Mouse (Mus musculus) CH12.LX (cell line): ENCODE data around the gene Dennd1a. TPM values are rescaled to one million over a fixed set of nuclear protein-coding genes. Genes with fewer than 3 reads are reported as not detected.

Experiments
- DNase-seq: peaks from one replicate; pipeline ENCODE4 v3.0.0-alpha.2; 2013; ENCODE audit errors: extremely low read depth
- H3K27ac ChIP-seq: 2 replicates; pipeline ENCODE4 v1.5.1; 2012; ENCODE audit warnings: low read depth, mild to moderate bottlenecking, control low read depth, moderate library complexity; ENCODE audit not compliant: insufficient read depth
- H3K27me3 ChIP-seq: replicated peaks from 2 replicates; pipeline ENCODE3; 2012; ENCODE audit warnings: inconsistent platforms
- H3K36me3 ChIP-seq, 2 experiments: replicated peaks in 1 of 2; 2 replicates each; pipeline versions ENCODE3 to v1.6.1; 2012; ENCODE audit warnings: inconsistent platforms in 1 of 2, low read length in 1 of 2, mild to moderate bottlenecking in 1 of 2, mixed read lengths in 1 of 2, moderate library complexity in 1 of 2; ENCODE audit not compliant: control insufficient read depth in 1 of 2, insufficient read depth in 1 of 2
- H3K4me1 ChIP-seq, 2 experiments: 2 replicates each; pipeline ENCODE4 v1.6.1; 2012; ENCODE audit warnings: inconsistent platforms in 1 of 2, moderate library complexity in 1 of 2; ENCODE audit not compliant: insufficient read depth in 2 of 2, control insufficient read depth in 1 of 2
- H3K4me2 ChIP-seq: 2 replicates; pipeline ENCODE4 v1.6.1; 2012; ENCODE audit warnings: low read depth, mild to moderate bottlenecking, control low read depth; ENCODE audit not compliant: poor library complexity, insufficient read depth, severe bottlenecking
- H3K4me3 ChIP-seq, 3 experiments: fragments of 150-350 bp in 1 of 3; sonication (generic) in 1 of 3; replicated peaks in 1 of 3; 2 replicates each; pipeline versions ENCODE3 to v1.5.1; 2011 to 2012; ENCODE audit warnings: low read depth in 2 of 3, low read length in 2 of 3, mild to moderate bottlenecking in 2 of 3, moderate library complexity in 2 of 3, control low read depth in 1 of 3, improper control_type of control experiment in 1 of 3, inconsistent platforms in 1 of 3, mixed read lengths in 1 of 3; ENCODE audit not compliant: poor library complexity in 1 of 3
- H3K79me2 ChIP-seq: replicated peaks from 2 replicates; pipeline ENCODE4 v1.6.1; 2012; ENCODE audit warnings: mild to moderate bottlenecking, moderate library complexity; ENCODE audit not compliant: control insufficient read depth, poor library complexity, insufficient read depth, severe bottlenecking; ENCODE audit errors: extremely low read depth
- H3K9ac ChIP-seq: 2 replicates; pipeline ENCODE4 v1.6.1; 2012; ENCODE audit warnings: low read depth, mild to moderate bottlenecking, control low read depth, moderate library complexity; ENCODE audit not compliant: insufficient read depth
- H3K9me3 ChIP-seq: replicated peaks from 2 replicates; pipeline ENCODE3; 2012; ENCODE audit warnings: low read length, inconsistent platforms, mixed read lengths
- CHD1 ChIP-seq: IDR thresholded peaks from 2 replicates; pipeline ENCODE4 v1.6.1; 2012; ENCODE audit warnings: low read depth, low read length, improper control_type of control experiment, inconsistent platforms
- CHD2 ChIP-seq: IDR thresholded peaks from 2 replicates; pipeline ENCODE4 v1.6.1; 2011; ENCODE audit warnings: low read length, improper control_type of control experiment
- CTCF ChIP-seq, 2 experiments: IDR thresholded peaks in 1 of 2; conservative IDR thresholded peaks in 1 of 2; 2 replicates each; pipeline ENCODE4 v1.5.1; 2011 to 2012; ENCODE audit warnings: low read depth in 2 of 2, low read length in 2 of 2, improper control_type of control experiment in 1 of 2, inconsistent platforms in 1 of 2, mild to moderate bottlenecking in 1 of 2, moderate library complexity in 1 of 2
- ELF1 ChIP-seq: IDR thresholded peaks from 2 replicates; pipeline ENCODE4 v1.6.1; 2014; ENCODE audit warnings: low read depth, mild to moderate bottlenecking, inconsistent platforms, low read length, improper control_type of control experiment
- EP300 ChIP-seq: IDR thresholded peaks from 2 replicates; pipeline ENCODE4 v1.6.1; 2011; ENCODE audit warnings: low read length, improper control_type of control experiment
- HCFC1 ChIP-seq: IDR thresholded peaks from 2 replicates; pipeline ENCODE4 v1.6.1; 2012; ENCODE audit warnings: low read depth, mild to moderate bottlenecking, inconsistent platforms, low read length, improper control_type of control experiment
- IRF4 ChIP-seq: IDR thresholded peaks from 2 replicates; pipeline ENCODE4 v1.6.1; 2014; ENCODE audit warnings: low read depth, mild to moderate bottlenecking, inconsistent platforms, low read length, improper control_type of control experiment
- JUND ChIP-seq: conservative IDR thresholded peaks from 2 replicates; pipeline ENCODE4 v1.6.1; 2011; ENCODE audit warnings: low read depth, low read length, improper control_type of control experiment
- MAFK ChIP-seq: IDR thresholded peaks from 2 replicates; pipeline ENCODE4 v1.6.1; 2011; ENCODE audit warnings: low read length, improper control_type of control experiment; ENCODE audit not compliant: insufficient replicate concordance
- MAX ChIP-seq: IDR thresholded peaks from 2 replicates; pipeline ENCODE4 v1.6.1; 2011; ENCODE audit warnings: low read length, improper control_type of control experiment
- MAZ ChIP-seq: IDR thresholded peaks from 2 replicates; pipeline ENCODE4 v1.6.1; 2012; ENCODE audit warnings: low read depth, mild to moderate bottlenecking, inconsistent platforms, low read length, improper control_type of control experiment, moderate library complexity
- MXI1 ChIP-seq: IDR thresholded peaks from 2 replicates; pipeline ENCODE4 v1.6.1; 2011; ENCODE audit warnings: mild to moderate bottlenecking, low read depth, low read length, improper control_type of control experiment
- MYC ChIP-seq: IDR thresholded peaks from 2 replicates; pipeline ENCODE4 v1.6.1; 2011; ENCODE audit warnings: low read depth, mild to moderate bottlenecking, improper control_type of control experiment, low read length
- NRF1 ChIP-seq: IDR thresholded peaks from 2 replicates; pipeline ENCODE4 v1.6.1; 2014; ENCODE audit warnings: low read depth, mild to moderate bottlenecking, inconsistent platforms, low read length, improper control_type of control experiment, moderate library complexity
- PAX5 ChIP-seq: IDR thresholded peaks from 2 replicates; pipeline ENCODE4 v1.6.1; 2012; ENCODE audit warnings: low read length, inconsistent platforms, mixed read lengths
- POLR2A ChIP-seq: IDR thresholded peaks from 2 replicates; pipeline ENCODE4 v1.6.1; 2011; ENCODE audit warnings: low read depth, mild to moderate bottlenecking, improper control_type of control experiment, low read length
- POLR2AphosphoS2 ChIP-seq: IDR thresholded peaks from 2 replicates; pipeline ENCODE4 v1.6.1; 2011; ENCODE audit warnings: low read depth, low read length, improper control_type of control experiment
- SIN3A ChIP-seq: IDR thresholded peaks from 2 replicates; pipeline ENCODE4 v1.6.1; 2012; ENCODE audit warnings: low read length, improper control_type of control experiment, inconsistent platforms
- TBP ChIP-seq: conservative IDR thresholded peaks from 2 replicates; pipeline ENCODE4 v1.6.1; 2011; ENCODE audit warnings: low read depth, low read length, improper control_type of control experiment
- UBTF ChIP-seq: IDR thresholded peaks from 2 replicates; pipeline ENCODE4 v1.6.1; 2012; ENCODE audit warnings: low read depth, mild to moderate bottlenecking, inconsistent platforms, low read length, improper control_type of control experiment, moderate library complexity
- USF2 ChIP-seq: conservative IDR thresholded peaks from 2 replicates; pipeline ENCODE4 v1.6.1; 2011; ENCODE audit warnings: low read depth, low read length, improper control_type of control experiment
- ZKSCAN1 ChIP-seq: IDR thresholded peaks from 2 replicates; pipeline ENCODE4 v1.6.1; 2012; ENCODE audit warnings: low read depth, inconsistent platforms, low read length, improper control_type of control experiment, borderline replicate concordance
- ZNF384 ChIP-seq: IDR thresholded peaks from 2 replicates; pipeline ENCODE4 v1.6.1; 2012; ENCODE audit warnings: low read depth, low read length, improper control_type of control experiment, inconsistent platforms
- dilution Hi-C: fragments of 300-500 bp; cut with MboI; formaldehyde crosslinking; loops from 2 replicates; pipeline ENCODE4 v1.14.3; 2020; ENCODE audit warnings: low sequenced_read_pairs; ENCODE audit not compliant: extremely low pct_unique_long_range_greater_than_20kb, extremely low pct_ligation_motif_present
- in situ Hi-C: fragments of 300-500 bp; cut with MboI; formaldehyde crosslinking; loops from 3 replicates; pipeline ENCODE4 v1.14.3; 2019; ENCODE audit warnings: low sequenced_read_pairs, low pct_ligation_motif_present, low pct_unique_long_range_greater_than_20kb, mixed read lengths
- polyA plus RNA-seq: library from polyadenylated mRNA; unstranded; fragments of >175 nt; gene quantifications from 2 replicates; pipeline ENCODE4 v1.2.1, GENCODE M21; 2012; ENCODE audit warnings: low read depth; ENCODE audit not compliant: insufficient read length
- total RNA-seq, 2 experiments: library from RNA; depleted of rRNA; stranded (reverse); fragments of 300-350 nt in 1 of 2; fragments of >200 nt in 1 of 2; gene quantifications; 2 replicates each; pipeline ENCODE4 v1.2.3; 2012 to 2014

The Dennd1a gene
- total and polyA plus RNA-seq, 3 experiments, result 2.7 to 7.3 (median 4.3) TPM

DNA sequence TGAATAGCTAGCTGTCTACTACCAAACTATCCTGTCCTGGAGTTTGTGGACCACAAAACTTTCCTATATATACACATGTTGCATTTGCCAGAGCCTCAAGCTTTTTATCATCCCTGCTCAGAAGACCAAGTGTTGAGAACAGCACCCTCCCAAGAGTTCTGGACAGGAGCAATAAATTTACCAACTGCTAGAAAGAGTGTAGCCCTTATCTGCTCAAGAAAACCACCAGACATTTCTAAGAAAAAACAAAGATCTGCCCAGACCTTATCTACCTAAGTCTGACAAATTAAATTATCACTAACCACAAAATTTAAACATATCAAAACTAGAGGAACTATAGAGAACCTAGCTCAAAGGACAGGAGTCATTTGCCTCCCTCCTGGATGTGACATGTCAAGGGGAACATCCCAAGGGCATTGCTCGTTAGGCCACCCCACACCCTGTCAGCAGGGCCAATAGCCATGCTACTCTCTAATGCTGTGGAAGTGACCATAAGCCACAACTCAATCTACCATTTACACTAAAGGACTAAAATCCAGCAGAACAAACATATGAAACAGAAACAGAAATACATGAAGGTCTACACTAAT is 154.9 kb downstream of the Dennd1a start:
- H3K9me3 ChIP-seq, result no peaks in the 10 kb centered on the region
- no peak overlapping the region for H3K9ac ChIP-seq
- in situ Hi-C loops (no loop called here), dilution Hi-C loops (no loop called here)
- no peak overlapping the region for H3K27ac ChIP-seq
- H3K79me2 ChIP-seq, result no peaks in the 10 kb centered on the region
- H3K4me1 ChIP-seq, result peaks cover 0 to 2% of the 10 kb centered on the region in 2 experiments; a peak in 1 of 4 replicates
- H3K36me3 ChIP-seq, result peaks cover 0 to 3% of the 10 kb centered on the region in 2 experiments
- no peak overlapping the region for H3K4me3 ChIP-seq
- no peaks in the 10 kb centered on the region for H3K27me3 ChIP-seq
- no peak overlapping the region for H3K4me2 ChIP-seq
- no peak for DNase-seq
- TF ChIP-seq ELF1 (no peak), CHD2 (no peak), ZNF384 (no peak), ZKSCAN1 (no peak), TBP (no peak), HCFC1 (no peak), MXI1 (no peak), MYC (no peak), IRF4 (no peak), CHD1 (no peak), MAX (no peak), MAFK (no peak), CTCF (conservative IDR thresholded peaks at IDR 0.05 in 1 of 2, IDR thresholded peaks at IDR 0.05 in 1 of 2; ENCODE audit: low read depth in 2 of 2, low read length in 2 of 2) (no peak), EP300 (no peak), MAZ (no peak), NRF1 (no peak), POLR2AphosphoS2 (no peak), PAX5 (no peak), USF2 (no peak), UBTF (no peak)

DNA sequence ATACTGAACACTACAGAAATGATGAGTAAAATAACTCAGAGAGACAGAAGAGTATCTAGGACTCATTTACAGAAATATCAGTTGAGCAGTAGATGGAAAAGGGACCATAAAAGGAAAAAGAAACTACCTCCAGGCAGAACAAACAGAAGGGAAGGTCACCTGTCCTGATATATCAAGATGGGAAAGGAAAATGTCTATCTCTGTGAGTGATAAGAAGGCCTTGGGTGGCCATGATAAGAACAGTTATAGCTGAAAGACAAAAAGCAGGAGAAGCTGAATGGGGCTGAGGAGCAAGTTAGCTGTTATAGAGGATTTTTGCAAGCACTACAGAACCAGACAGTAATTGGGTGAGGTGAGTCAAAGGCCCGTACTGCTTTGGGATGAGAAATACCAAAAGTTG is 155.7 kb downstream of the Dennd1a start:
- DNase-seq, result no peak
- Histone ChIP-seq H3K27me3 (no peaks in the 10 kb centered on the region), H3K4me2 (no peak overlapping the region)
- dilution Hi-C loops, result no loop called here
- TF ChIP-seq MAZ (no peak), SIN3A (no peak), POLR2A (no peak), JUND (no peak), ELF1 (no peak)
- TF ChIP-seq, all 38 proteins: peak for 0
- Histone ChIP-seq H3K27ac (no peak overlapping the region), H3K36me3 (peaks cover 0 to 3% of the 10 kb centered on the region in 2 experiments), H3K9me3 (no peaks in the 10 kb centered on the region), H3K79me2 (no peaks in the 10 kb centered on the region), H3K4me3 (no peak overlapping the region), H3K4me1 (peaks cover 0 to 2% of the 10 kb centered on the region in 2 experiments; a peak in 1 of 4 replicates), H3K9ac (no peak overlapping the region)
- in situ Hi-C loops, result no loop called here
